Mouse (Mus musculus) testis, adult 2 months (tissue): Measurements from ENCODE around the gene Gm9936.

Experiments
- CTCF ChIP-seq: fragments of 200-500 bp; IDR thresholded peaks from 2 replicates; pipeline ENCODE4 v1.5.1; 2012; ENCODE audit warnings: low read depth, mild to moderate bottlenecking, inconsistent platforms, low read length, moderate library complexity; ENCODE audit not compliant: control insufficient read depth, insufficient read depth, insufficient replicate concordance
- POLR2A ChIP-seq: fragments of 200-500 bp; IDR thresholded peaks from 2 replicates; pipeline ENCODE4 v1.6.1; 2012; ENCODE audit warnings: low read depth, mild to moderate bottlenecking, inconsistent platforms, low read length, moderate library complexity; ENCODE audit not compliant: control insufficient read depth

GRCm38 (mm10) chr5:114861730-114862129, 3.2 kb upstream of the Gm9936 start:
- no peak for TF ChIP-seq CTCF
- no peak for TF ChIP-seq POLR2A
